Mouse (Mus musculus) limb, embryonic 14.5 days (tissue): ENCODE measurements around the gene Ero1l. TPM values are rescaled to one million over a fixed set of nuclear protein-coding genes. Genes with fewer than 3 reads are reported as not detected.

Source experiments
- ATAC-seq: fragments of 200-750 bp; cut with Nextera tagmentation; 2 replicates; pipeline ENCODE4 v1.8.0; 2017; ENCODE audit warnings: low read depth, moderate number of reproducible peaks, moderate TSS enrichment; ENCODE audit not compliant: low FRiP score
- DNase-seq: peaks from one replicate; pipeline ENCODE4 v3.0.0-alpha.2; 2015; ENCODE audit warnings: low spot score
- H3K27ac ChIP-seq: fragments of 300-500 bp; sonication (generic); replicated peaks from 2 replicates; pipeline ENCODE4 v1.5.1; 2014; ENCODE audit warnings: low read depth, mild to moderate bottlenecking, low read length, moderate library complexity, mixed read lengths
- H3K27me3 ChIP-seq: fragments of 300-500 bp; sonication (generic); 2 replicates; pipeline ENCODE4 v1.6.1; 2014; ENCODE audit warnings: low read length, mixed read lengths; ENCODE audit not compliant: control insufficient read depth, insufficient read depth
- H3K36me3 ChIP-seq: fragments of 300-500 bp; sonication (generic); 2 replicates; pipeline ENCODE4 v1.6.1; 2014; ENCODE audit warnings: mild to moderate bottlenecking, low read length, moderate library complexity, mixed read lengths; ENCODE audit not compliant: control insufficient read depth, insufficient read depth
- H3K4me1 ChIP-seq: fragments of 300-500 bp; sonication (generic); 2 replicates; pipeline ENCODE4 v1.6.1; 2014; ENCODE audit warnings: antibody characterized with exemption, low read length, mixed read lengths; ENCODE audit not compliant: control insufficient read depth, insufficient read depth
- H3K4me2 ChIP-seq: fragments of 300-500 bp; sonication (generic); replicated peaks from 2 replicates; pipeline ENCODE4 v1.6.1; 2014; ENCODE audit warnings: low read depth, mild to moderate bottlenecking, low read length, moderate library complexity; ENCODE audit not compliant: severe bottlenecking
- H3K4me3 ChIP-seq: fragments of 300-500 bp; sonication (generic); replicated peaks from 2 replicates; pipeline ENCODE4 v1.5.1; 2014; ENCODE audit warnings: low read length
- H3K9ac ChIP-seq: fragments of 300-500 bp; sonication (generic); 2 replicates; pipeline ENCODE4 v1.6.1; 2014; ENCODE audit warnings: mild to moderate bottlenecking, low read depth, low read length, moderate library complexity; ENCODE audit not compliant: severe bottlenecking
- H3K9me3 ChIP-seq: fragments of 300-500 bp; sonication (generic); 2 replicates; pipeline ENCODE4 v1.6.1; 2016; ENCODE audit warnings: low read length; ENCODE audit not compliant: control insufficient read depth
- POLR2A ChIP-seq: fragments of 200-500 bp; IDR thresholded peaks from 2 replicates; pipeline ENCODE4 v1.8.0; 2012; ENCODE audit warnings: inconsistent platforms, mild to moderate bottlenecking, moderate library complexity, borderline replicate concordance; ENCODE audit not compliant: insufficient read depth, insufficient read length; ENCODE audit errors: extremely low read depth
- WGBS: fragments of 180-500 bp; shearing (Covaris S2); extraction: QIAGEN DNeasy Blood & Tissue Kit; methylation state at CpG from one replicate; pipeline ENCODE4 v1.1.7; 2014; 5-methylcytosine and 5-hydroxymethylcytosine counted together
- polyA plus RNA-seq, 2 experiments: library from polyadenylated mRNA; depleted of rRNA in 1 of 2; stranded (reverse) in 1 of 2; unstranded in 1 of 2; fragments of >200 nt; fragmentation: Nextera tagmentation in 1 of 2; extraction: Ambion mirVana in 1 of 2; gene quantifications; 2 replicates each; pipeline versions ENCODE4 v1.2.1 to v1.2.3; 2012 to 2014

Gene Ero1l
- polyA plus RNA-seq, 2 experiments = 21.6 to 28.0 TPM

DNA sequence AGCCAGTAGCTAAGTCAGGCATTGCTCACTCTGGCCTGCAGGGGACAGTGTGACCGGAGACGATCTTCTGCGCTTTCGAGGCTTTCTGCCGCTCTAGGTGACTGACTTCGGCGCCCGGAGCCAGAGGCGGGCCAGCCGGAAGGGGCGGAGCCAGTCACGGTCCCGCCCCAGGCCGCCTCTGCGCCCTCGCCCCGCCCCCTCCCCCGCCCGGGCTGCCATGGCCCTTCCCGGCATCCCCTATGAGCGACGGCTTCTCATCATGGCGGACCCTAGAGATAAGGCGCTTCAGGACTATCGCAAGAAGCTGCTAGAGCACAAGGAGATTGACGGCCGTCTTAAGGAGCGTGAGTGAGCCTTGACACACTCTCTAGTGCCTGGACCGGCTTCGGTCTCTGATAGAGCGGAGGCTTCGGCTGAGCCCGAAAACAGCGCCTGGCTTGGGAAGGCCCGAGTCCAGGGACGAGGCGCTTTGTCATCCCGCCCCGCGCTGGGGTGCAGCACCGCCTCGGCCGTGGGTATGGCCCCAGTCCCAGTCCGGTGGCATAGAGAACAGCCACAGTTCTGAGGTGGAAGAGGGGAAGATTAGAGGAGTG, 11.1 kb upstream of the Ero1l start, which contains the start of gene Psmc6:
TSS of gene Psmc6 (plus strand) at position 200 of the 593 bp plus-strand sequence.
- peak; percentile 97 for ATAC-seq
- 0% methylated on average over 38 of the region's 44 CpGs for WGBS
- H3K9me3 ChIP-seq = no peaks in the 10 kb centered on the region
- peak within 1 kb of the TSS; percentile 76 for H3K4me3 ChIP-seq
- peak within 1 kb of the TSS; percentile 58 for H3K4me2 ChIP-seq
- H3K27me3 ChIP-seq = no peaks in the 10 kb centered on the region
- DNase-seq = peak; percentile 95
- peak within 1 kb of the TSS; percentile 87 for H3K9ac ChIP-seq
- peak; percentile 90; the same call in 1 of the 2 replicates for TF ChIP-seq POLR2A
- peaks cover 3% of the 10 kb centered on the region; the same call in 1 of the 2 replicates for H3K4me1 ChIP-seq
- peak within 1 kb of the TSS; percentile 55 for H3K27ac ChIP-seq
- H3K36me3 ChIP-seq = peaks cover 29% of the 10 kb centered on the region

DNA sequence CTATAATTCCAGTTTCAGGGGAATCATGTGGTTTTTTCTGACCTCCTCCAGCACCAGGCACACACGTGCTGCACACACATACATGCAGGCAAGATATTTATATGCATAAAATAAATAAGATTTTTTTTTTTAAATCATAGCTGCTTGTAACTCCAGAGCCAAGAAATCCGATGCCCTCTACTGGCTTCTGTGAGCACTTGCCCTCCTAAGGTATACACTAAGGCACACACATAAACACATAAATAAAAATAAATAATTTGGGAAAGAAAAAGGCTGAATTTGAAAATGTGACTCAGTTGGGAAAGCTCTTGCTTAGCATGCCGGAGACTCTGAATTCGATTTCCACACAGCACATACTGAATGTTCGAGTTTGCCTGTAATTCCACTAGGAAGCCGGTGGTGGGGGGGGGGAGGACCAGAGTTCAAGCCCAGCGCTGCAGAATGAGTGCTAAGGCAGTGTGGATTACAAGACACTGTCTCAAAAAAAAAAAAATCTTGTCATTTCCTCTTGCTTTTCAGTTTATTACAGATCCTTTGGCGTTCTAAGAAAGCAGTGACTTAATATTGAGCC, 10.5 kb upstream of the Ero1l start:
- Histone ChIP-seq H3K27ac (no peak overlapping the region), H3K9me3 (no peaks in the 10 kb centered on the region), H3K9ac (0 out of 2 replicates have a peak overlapping the region, but pooled peaks have one; percentile 36), H3K4me1 (peaks cover 3% of the 10 kb centered on the region; the same call in 1 of the 2 replicates), H3K4me3 (peak overlapping the region; percentile 76), H3K27me3 (no peaks in the 10 kb centered on the region), H3K36me3 (peaks cover 24% of the 10 kb centered on the region), H3K4me2 (peak overlapping the region; percentile 39)
- ATAC-seq (peak; percentile 47; the same call in 1 of the 2 replicates), DNase-seq (no peak)
- WGBS = 20% methylated on average over 8 of the region's 8 CpGs
- no peak for TF ChIP-seq POLR2A

DNA sequence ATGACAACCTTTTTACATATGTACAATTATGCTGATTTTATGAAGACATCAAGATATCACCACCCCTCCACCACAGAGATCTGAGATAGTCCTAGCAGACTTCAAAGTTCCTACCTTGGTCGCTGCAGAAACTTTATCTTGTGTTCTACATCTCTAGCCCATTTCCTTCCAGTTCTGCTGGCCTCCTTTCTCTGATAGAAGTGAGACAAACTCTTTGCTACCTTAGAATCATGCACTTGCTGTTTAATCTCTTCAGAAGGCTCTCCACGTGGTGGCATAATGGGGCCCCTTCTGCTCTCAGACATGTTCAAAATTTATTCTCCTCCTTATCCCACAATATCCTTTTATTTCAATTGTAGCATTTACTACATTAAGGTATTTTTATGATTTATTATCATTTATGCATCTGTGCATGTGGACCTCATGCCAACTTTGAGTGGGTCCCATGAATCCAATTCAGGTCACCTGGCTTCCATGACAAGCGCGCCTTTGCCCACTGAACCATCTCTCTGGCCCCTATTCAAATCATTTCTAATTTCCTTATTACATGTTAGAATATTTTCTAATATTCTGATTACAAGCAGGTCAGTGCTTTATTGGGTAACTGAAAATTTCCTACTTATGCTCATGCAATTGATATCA, 9.6 kb upstream of the Ero1l start:
- TF ChIP-seq POLR2A = no peak
- ATAC-seq (no peak), DNase-seq (no peak)
- 85% methylated on average over 4 of the region's 4 CpGs for WGBS
- peaks cover 3% of the 10 kb centered on the region; the same call in 1 of the 2 replicates for H3K4me1 ChIP-seq
- H3K27ac ChIP-seq = no peak overlapping the region
- H3K36me3 ChIP-seq = peaks cover 19% of the 10 kb centered on the region
- no peak overlapping the region for H3K4me3 ChIP-seq
- no peaks in the 10 kb centered on the region for H3K27me3 ChIP-seq
- no peaks in the 10 kb centered on the region for H3K9me3 ChIP-seq
- H3K9ac ChIP-seq = no peak overlapping the region
- no peak overlapping the region for H3K4me2 ChIP-seq

DNA sequence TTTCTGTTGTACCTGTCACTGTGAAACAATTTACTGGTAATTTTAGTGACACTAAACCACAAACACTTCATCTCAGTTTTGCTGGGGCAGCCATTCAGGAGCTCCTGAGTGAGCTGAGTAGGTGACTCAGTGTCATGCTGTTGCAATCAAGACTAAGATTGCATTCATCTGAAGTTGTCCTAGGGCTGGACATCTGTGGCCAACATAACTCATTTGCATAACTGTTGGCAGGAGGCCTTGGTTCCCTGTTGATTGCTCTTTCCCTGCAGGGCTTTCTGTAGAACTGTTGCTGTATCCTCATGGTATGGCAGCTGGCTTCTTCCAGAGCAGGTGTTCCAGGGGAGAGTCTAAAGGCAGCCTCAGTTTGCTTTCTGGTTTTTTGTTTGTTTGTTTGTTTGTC, 6.9 kb upstream of the Ero1l start:
- ATAC-seq = no peak

DNA sequence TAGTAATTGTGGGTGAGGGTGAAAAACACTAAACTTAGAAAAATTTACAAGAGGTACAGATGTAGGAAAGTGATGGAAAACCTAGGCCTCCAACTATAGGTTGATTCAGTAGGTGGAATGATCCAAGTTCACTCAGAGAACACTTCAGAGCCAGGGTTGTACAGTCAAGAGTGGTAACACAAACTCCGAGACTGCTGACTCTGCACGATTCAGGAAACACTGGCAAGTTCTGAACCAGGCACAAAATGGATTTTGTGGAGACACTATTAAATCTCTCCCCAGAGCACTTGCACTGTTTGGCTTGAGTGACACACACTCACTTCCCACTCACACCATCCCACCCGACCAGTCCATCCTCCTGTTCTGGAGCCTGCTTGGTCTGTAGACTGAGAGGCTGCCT, 4.7 kb upstream of the Ero1l start:
- no peaks in the 10 kb centered on the region for H3K9me3 ChIP-seq
- H3K4me3 ChIP-seq = no peak overlapping the region
- no peak overlapping the region for H3K4me2 ChIP-seq
- no peaks in the 10 kb centered on the region for H3K36me3 ChIP-seq
- DNase-seq = no peak
- ATAC-seq = no peak
- H3K4me1 ChIP-seq = no peaks in the 10 kb centered on the region
- H3K9ac ChIP-seq = no peak overlapping the region
- no peak for TF ChIP-seq POLR2A
- WGBS = 86% methylated on average over 3 of the region's 3 CpGs
- H3K27ac ChIP-seq = no peak overlapping the region
- no peaks in the 10 kb centered on the region for H3K27me3 ChIP-seq

More for the DNA sequence above, 6.9 kb upstream of the Ero1l start:
- H3K36me3 ChIP-seq = no peaks in the 10 kb centered on the region
- DNase-seq = no peak
- H3K4me1 ChIP-seq = no peaks in the 10 kb centered on the region
- no peak overlapping the region for H3K27ac ChIP-seq
- H3K27me3 ChIP-seq = no peaks in the 10 kb centered on the region
- H3K9ac ChIP-seq = no peak overlapping the region
- H3K9me3 ChIP-seq = no peaks in the 10 kb centered on the region
- no peak overlapping the region for H3K4me3 ChIP-seq
- no peak overlapping the region for H3K4me2 ChIP-seq
- TF ChIP-seq POLR2A = no peak
